Mouse (Mus musculus) inflammation-experienced regulatory T-cells (primary cell): ENCODE measurements around the gene P4hb. TPM values are rescaled to one million over a fixed set of nuclear protein-coding genes. Genes with fewer than 3 reads are reported as not detected.

Source experiments
- polyA plus RNA-seq, 2 experiments: library from polyadenylated mRNA; unstranded; fragments of 100-300 nt; shearing (Covaris generic); gene quantifications; one replicate each; pipeline ENCODE4 v1.2.1; 2017

P4hb gene
- 100 to 1,000 TPM; 247 to 254 TPM for polyA plus RNA-seq

GRCm38 (mm10) chr11:120572752-120573584 lies at the start of gene P4hb:
P4hb (minus strand) TSS chr11:120573253.

GRCm38 (mm10) chr11:120617519-120618112 lies 44.6 kb upstream of the P4hb start, which contains the start of gene Pcyt2:
Pcyt2 (minus strand) TSS chr11:120617936.

GRCm38 (mm10) chr11:120608241-120609034 lies 35.4 kb upstream of the P4hb start, which contains the start of gene Npb:
Npb (plus strand) TSS chr11:120608477.

DNA sequence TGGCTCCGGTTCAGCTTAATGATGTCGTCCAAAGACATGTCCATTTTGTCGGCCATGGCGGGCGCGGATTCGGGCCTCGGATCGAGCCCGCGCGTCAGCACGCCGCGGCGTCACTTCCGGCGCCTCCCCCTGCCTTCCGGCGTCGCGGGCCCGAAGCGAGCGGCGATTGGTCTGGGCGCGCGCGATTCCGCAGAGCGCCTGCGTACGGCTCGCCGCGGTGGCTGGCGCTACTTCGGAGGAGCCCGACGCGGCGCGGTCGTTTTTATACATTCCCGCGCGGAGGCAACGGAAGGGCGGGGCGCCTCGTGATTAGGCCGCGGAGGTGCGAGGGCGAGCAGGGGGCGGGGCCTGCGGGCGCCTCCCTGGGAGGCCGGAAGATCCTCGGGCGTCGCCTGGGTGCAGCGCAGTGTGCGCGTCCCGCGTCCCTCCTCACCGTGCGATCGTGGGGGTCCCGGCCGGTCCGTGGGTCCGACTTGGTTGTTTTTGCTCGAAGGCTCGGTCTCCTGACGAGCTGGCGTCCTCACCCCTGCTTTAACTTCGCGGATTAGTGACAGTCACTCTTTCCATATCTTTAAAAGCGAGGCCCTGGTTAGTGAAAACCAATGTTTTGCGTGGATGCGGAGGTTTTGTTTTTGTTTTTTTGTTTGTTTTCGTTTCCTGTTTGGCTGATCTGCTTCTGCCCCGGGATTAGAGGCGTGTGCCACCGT lies 25.4 kb upstream of the P4hb start, which contains the start of the genes Alyref and Anapc11:
Alyref (minus strand) TSS at position 83 of the 707 bp plus-strand sequence.
Anapc11 (plus strand) TSS at position 139 of the 707 bp plus-strand sequence.

DNA sequence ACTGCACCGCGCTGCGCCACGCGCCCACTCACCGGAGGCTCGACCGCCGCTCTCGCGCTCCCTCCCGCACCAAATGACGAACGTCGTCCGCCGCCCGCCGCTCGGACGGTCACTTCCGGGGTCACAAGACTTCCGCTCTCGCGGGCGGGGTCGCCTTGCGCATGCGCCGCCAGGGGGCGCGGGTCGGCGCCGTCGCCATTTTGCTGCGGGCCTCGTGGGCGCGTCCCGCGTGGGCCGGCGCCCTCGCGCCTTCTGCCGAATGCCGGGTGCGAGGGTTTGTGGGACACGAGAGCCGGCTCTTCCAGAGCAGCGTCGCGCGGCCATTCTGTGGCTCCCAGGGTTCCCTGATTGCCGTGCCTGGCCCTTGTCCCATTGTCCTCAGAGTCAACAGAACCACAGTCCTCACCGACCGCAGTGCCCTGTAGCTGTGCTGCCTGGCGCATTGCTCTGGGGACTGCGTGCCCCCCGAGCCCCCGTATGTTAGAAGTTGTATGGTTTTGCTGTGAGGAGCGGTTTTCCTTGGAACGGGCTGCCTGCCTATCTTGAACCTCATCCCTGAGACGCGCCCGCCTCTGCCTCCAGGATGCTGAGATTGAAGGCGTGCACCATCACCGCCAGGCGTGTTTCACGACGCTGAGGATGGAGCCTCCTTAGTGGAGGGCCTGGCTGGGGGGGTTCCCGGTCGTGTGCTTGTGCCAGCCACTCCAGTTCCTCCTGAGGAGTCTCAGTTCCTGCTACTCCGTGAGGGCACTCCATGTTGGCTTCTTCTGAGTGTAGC lies 8.6 kb upstream of the P4hb start, which contains the start of gene Arhgdia:
Arhgdia (minus strand) TSS at position 135 of the 778 bp plus-strand sequence.

GRCm38 (mm10) chr11:120550810-120551440 lies 22.1 kb downstream of the P4hb start, which contains the start of gene Ppp1r27:
Ppp1r27 (minus strand) TSS chr11:120551132.

GRCm38 (mm10) chr11:120549168-120549945 lies 23.7 kb downstream of the P4hb start, which contains the start of gene Mcrip1:
Mcrip1 (minus strand) TSS chr11:120549727.

DNA sequence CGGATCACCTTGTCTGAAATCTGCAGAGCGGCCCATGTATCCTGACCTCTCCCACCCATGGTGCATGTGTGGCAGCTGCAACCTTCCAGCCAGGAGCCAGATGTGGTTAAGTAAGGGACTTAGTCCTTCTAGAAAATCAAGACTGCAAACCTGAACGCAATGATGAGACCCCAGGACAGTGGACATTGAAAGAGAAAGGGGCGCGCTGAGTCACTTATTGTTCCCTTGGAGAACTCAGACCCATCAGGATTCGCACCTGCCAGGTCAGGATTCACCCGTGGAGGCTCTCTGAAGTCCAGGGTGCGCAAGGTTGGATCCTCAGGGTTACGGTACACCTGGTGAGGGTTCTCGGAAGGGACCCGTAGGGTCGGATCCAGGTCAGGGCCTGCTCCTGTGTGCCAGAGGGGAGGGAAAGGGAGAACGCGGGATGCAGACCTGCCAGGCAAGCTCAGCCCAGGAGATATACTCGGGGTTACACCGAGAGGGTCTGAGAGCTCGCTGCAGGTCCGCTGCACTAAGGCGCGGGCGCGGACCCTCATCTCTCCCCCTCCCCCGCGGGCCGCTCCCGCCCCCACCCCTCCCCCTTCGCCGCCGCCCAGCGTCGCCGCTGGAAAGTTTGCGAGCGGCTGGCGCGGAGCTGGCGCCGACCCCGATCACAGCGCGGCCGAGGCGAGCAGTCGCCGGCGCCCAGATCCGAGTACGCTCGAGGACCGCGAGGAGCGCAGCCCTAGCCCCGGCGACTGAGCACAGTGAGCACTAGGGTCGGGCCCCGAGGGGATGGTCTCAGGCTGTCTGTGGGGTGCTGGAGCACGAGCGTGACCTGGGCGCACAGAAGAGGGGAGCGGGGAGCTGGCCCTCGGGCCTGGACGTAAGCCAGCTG lies 42.7 kb downstream of the P4hb start, which contains the start of gene Gcgr:
Gcgr (plus strand) TSS at position 615 of the 880 bp plus-strand sequence.

Other genes with a start within 250 kb of the P4hb start
- 1,000 to 10,000 TPM; 2,279 to 2,302 TPM for gene Actg1, start 224.7 kb downstream of the P4hb start, polyA plus RNA-seq
- under 1 TPM; 0.16 to 0.19 TPM for gene Fscn2, start 211.7 kb downstream of the P4hb start, polyA plus RNA-seq
- 10 to 100 TPM; 24.5 to 41.1 TPM for gene Faap100, start 194.5 kb downstream of the P4hb start, polyA plus RNA-seq
- 10 to 100 TPM; 43.2 to 49.9 TPM for gene Nploc4, start 135.5 kb downstream of the P4hb start, polyA plus RNA-seq
- not detected for gene Tspan10, start 130.6 kb downstream of the P4hb start, polyA plus RNA-seq
- gene Pde6g, start 119.8 kb downstream of the P4hb start, polyA plus RNA-seq = 1 to 10 TPM; 1.5 to 2.0 TPM
- gene Oxld1, start 115.2 kb downstream of the P4hb start, polyA plus RNA-seq = 10 to 100 TPM; 12.6 to 15.7 TPM
- gene Ccdc137, start 115.1 kb downstream of the P4hb start, polyA plus RNA-seq = 10 to 100 TPM; 51.2 to 66.8 TPM
- 10 to 100 TPM; 27.3 to 42.6 TPM for gene Arl16, start 105.6 kb downstream of the P4hb start, polyA plus RNA-seq
- 10 to 100 TPM; 65.5 to 81.0 TPM for gene Mrpl12, start 88.6 kb downstream of the P4hb start, polyA plus RNA-seq
- gene Slc25a10, start 81.4 kb downstream of the P4hb start, polyA plus RNA-seq = 10 to 100 TPM in 1 of 2 experiments, 1 to 10 TPM in 1; 9.8 to 22.0 TPM
- not detected for gene Gcgr, start 42.6 kb downstream of the P4hb start, polyA plus RNA-seq
- gene Mcrip1, start 23.5 kb downstream of the P4hb start, polyA plus RNA-seq = 100 to 1,000 TPM; 111 to 150 TPM
- 1 to 10 TPM in 1 of 2 experiments, under 1 TPM in 1; 0.63 to 1.8 TPM for gene Ppp1r27, start 22.1 kb downstream of the P4hb start, polyA plus RNA-seq
- gene Arhgdia, start 8.4 kb upstream of the P4hb start, polyA plus RNA-seq = 100 to 1,000 TPM; 707 to 884 TPM
- gene Alyref, start 25.1 kb upstream of the P4hb start, polyA plus RNA-seq = 100 to 1,000 TPM; 253 to 299 TPM
- 100 to 1,000 TPM; 116 to 144 TPM for gene Anapc11, start 25.2 kb upstream of the P4hb start, polyA plus RNA-seq
- 1 to 10 TPM in 1 of 2 experiments, not detected in 1; 1.0 TPM for gene Npb, start 35.2 kb upstream of the P4hb start, polyA plus RNA-seq
- gene Pcyt2, start 44.7 kb upstream of the P4hb start, polyA plus RNA-seq = 100 to 1,000 TPM; 142 to 194 TPM
- 100 to 1,000 TPM; 275 to 320 TPM for gene Sirt7, start 52.0 kb upstream of the P4hb start, polyA plus RNA-seq
- 10 to 100 TPM; 22.8 to 25.0 TPM for gene Mafg, start 60.3 kb upstream of the P4hb start, polyA plus RNA-seq
- 1 to 10 TPM in 1 of 2 experiments, under 1 TPM in 1; 0.43 to 3.8 TPM for gene Pycr1, start 70.5 kb upstream of the P4hb start, polyA plus RNA-seq
- gene Myadml2, start 74.9 kb upstream of the P4hb start, polyA plus RNA-seq = under 1 TPM; 0.38 to 0.75 TPM
- under 1 TPM; 0.11 to 0.97 TPM for gene Notum, start 87.9 kb upstream of the P4hb start, polyA plus RNA-seq
- 100 to 1,000 TPM; 142 to 153 TPM for gene Aspscr1, start 99.7 kb upstream of the P4hb start, polyA plus RNA-seq
- gene Cenpx, start 140.5 kb upstream of the P4hb start, polyA plus RNA-seq = 100 to 1,000 TPM; 111 to 157 TPM
- 10 to 100 TPM; 64.1 to 74.7 TPM for gene Lrrc45, start 140.7 kb upstream of the P4hb start, polyA plus RNA-seq
- gene Rac3, start 148.2 kb upstream of the P4hb start, polyA plus RNA-seq = 1 to 10 TPM in 1 of 2 experiments, under 1 TPM in 1; 0.87 to 1.8 TPM
- 10 to 100 TPM in 1 of 2 experiments, 1 to 10 TPM in 1; 7.4 to 23.4 TPM for gene Dcxr, start 154.0 kb upstream of the P4hb start, polyA plus RNA-seq
- not detected for gene Cbr2, start 158.9 kb upstream of the P4hb start, polyA plus RNA-seq
- 10 to 100 TPM; 27.2 to 28.0 TPM for gene Hmga1b, start 189.5 kb upstream of the P4hb start, polyA plus RNA-seq
- gene Rfng, start 211.0 kb upstream of the P4hb start, polyA plus RNA-seq = 10 to 100 TPM; 34.6 to 49.4 TPM
- 100 to 1,000 TPM; 160 to 176 TPM for gene Gps1, start 211.0 kb upstream of the P4hb start, polyA plus RNA-seq
- gene Dus1l, start 223.2 kb upstream of the P4hb start, polyA plus RNA-seq = 10 to 100 TPM; 76.1 to 76.4 TPM